Mouse (Mus musculus): ENCODE data around the gene Nufip2. TPM values are rescaled to one million over a fixed set of nuclear protein-coding genes. Genes with fewer than 3 reads are reported as not detected.
A peak's percentile ranks its signal among the peaks of the same experiment; 100 is the strongest.

Gene Nufip2
- polyA plus RNA-seq, 1 experiment from 2014 or later, result 6.7 TPM

DNA sequence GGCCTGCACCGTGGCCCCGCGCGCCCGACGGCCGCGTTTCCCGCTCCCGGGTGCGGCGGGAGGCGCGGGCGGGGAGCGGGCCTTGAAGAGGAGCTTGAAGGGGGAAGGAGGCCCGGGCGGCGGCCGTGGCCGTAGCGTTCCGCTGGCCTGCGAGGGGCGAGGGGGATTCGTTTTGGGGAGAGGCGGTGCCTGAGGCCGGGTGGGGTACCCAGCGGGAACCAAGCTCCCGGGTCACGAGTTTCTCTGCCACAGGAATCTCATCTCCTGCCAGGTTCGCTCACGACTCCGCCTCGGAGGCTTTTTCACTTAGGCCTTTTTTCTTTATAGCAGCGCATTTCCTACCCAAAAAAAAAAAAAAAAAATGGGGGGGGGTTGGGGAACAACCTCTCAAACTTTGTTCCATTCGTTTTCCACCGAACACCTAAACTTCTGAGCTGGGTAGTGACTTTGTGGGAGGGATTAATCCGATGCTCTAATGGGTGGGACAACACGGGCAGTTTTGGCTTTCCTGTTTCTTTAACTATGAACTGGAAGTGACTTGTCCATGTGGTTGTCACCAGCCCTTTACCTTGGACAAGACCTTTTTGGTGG is 1.7 kb downstream of the Nufip2 start:
- Histone ChIP-seq H3K4me1 (replicated peaks; ENCODE audit: control insufficient read depth, insufficient read depth, low read length) (peaks cover 6% of the 10 kb centered on the region), H3K4me3 (ENCODE audit: low read depth, low read length) (peak overlapping the region; percentile 98), H3K9me3 (ENCODE audit: control insufficient read depth, low read length) (no peaks in the 10 kb centered on the region), H3K4me2 (ENCODE audit: low read length) (peak overlapping the region; percentile 79), H3K27ac (ENCODE audit: low read depth) (peak overlapping the region; percentile 97), H3K27me3 (replicated peaks; ENCODE audit: control insufficient read depth, insufficient read depth, low read length) (no peaks in the 10 kb centered on the region), H3K36me3 (ENCODE audit: control insufficient read depth, insufficient read depth, low read length) (peaks cover 35% of the 10 kb centered on the region), H3K9ac (ENCODE audit: low read length) (peak overlapping the region; percentile 97)
- DNase-seq (ENCODE audit: low spot score), result peak; percentile 76
- ATAC-seq (replicated peaks; ENCODE audit: low FRiP score, low TSS enrichment, low read depth), result peak; percentile 12; the same call in 1 of the 2 replicates
- under 1% methylated on average over 38 of the region's 40 CpGs for WGBS

DNA sequence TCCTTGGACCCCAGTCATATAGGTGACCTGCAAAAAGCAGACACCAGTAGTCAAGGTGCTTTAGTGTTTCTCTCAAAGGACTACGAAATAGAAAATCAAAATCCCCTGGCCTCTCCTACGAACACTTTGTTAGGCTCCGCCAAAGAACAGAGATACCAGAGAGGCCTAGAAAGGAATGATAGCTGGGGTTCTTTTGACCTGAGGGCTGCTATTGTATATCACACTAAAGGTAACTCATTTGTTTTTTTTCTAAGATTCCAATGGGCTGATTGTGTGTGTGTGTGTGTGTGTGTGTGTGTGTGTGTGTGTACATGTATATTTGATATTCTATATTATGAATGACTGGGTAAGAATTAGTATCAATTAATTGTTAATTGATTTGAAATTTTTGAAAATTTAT is 7.1 kb downstream of the Nufip2 start:
- no peak for ATAC-seq (replicated peaks; ENCODE audit: low FRiP score, low TSS enrichment, low read depth)
- 96% methylated on average over 3 of the region's 3 CpGs for WGBS

DNA sequence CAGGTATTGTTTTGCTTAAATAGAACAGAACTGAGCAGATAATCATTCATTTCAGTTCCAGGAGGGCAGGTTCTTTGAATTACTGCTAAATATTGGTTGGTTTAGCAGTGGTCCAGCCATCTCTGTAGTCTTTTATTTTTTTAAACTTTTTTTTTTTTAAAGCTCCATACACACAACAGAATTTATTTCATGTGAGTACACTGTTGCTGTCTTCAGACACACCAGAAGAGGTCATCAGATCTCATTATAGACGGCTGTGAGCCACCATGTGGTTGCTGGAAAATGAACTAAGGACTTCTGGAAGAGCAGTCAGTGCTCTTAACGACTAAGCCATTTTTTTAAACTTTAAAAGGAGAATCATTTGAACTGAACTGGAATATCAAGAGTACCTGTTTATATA is 11.3 kb downstream of the Nufip2 start:
- 73% methylated on average over 2 of the region's 2 CpGs for WGBS
- H3K27ac ChIP-seq (ENCODE audit: low read depth), result no peak overlapping the region
- no peaks in the 10 kb centered on the region for H3K4me1 ChIP-seq (replicated peaks; ENCODE audit: control insufficient read depth, insufficient read depth, low read length)
- no peaks in the 10 kb centered on the region for H3K9me3 ChIP-seq (ENCODE audit: control insufficient read depth, low read length)
- no peak for ATAC-seq (replicated peaks; ENCODE audit: low FRiP score, low TSS enrichment, low read depth)
- peaks cover 82% of the 10 kb centered on the region for H3K36me3 ChIP-seq (ENCODE audit: control insufficient read depth, insufficient read depth, low read length)
- no peaks in the 10 kb centered on the region for H3K27me3 ChIP-seq (replicated peaks; ENCODE audit: control insufficient read depth, insufficient read depth, low read length)
- H3K9ac ChIP-seq (ENCODE audit: low read length), result no peak overlapping the region
- no peak overlapping the region for H3K4me3 ChIP-seq (ENCODE audit: low read depth, low read length)
- DNase-seq (ENCODE audit: low spot score), result no peak
- H3K4me2 ChIP-seq (ENCODE audit: low read length), result no peak overlapping the region

More for the DNA sequence above, 7.1 kb downstream of the Nufip2 start:
- Histone ChIP-seq H3K9me3 (ENCODE audit: control insufficient read depth, low read length) (no peaks in the 10 kb centered on the region), H3K36me3 (ENCODE audit: control insufficient read depth, insufficient read depth, low read length) (peaks cover 78% of the 10 kb centered on the region), H3K4me1 (replicated peaks; ENCODE audit: control insufficient read depth, insufficient read depth, low read length) (peaks cover 6% of the 10 kb centered on the region), H3K9ac (ENCODE audit: low read length) (no peak overlapping the region), H3K4me2 (ENCODE audit: low read length) (no peak overlapping the region), H3K27ac (ENCODE audit: low read depth) (no peak overlapping the region), H3K27me3 (replicated peaks; ENCODE audit: control insufficient read depth, insufficient read depth, low read length) (no peaks in the 10 kb centered on the region), H3K4me3 (ENCODE audit: low read depth, low read length) (no peak overlapping the region)
- DNase-seq (ENCODE audit: low spot score), result no peak

DNA sequence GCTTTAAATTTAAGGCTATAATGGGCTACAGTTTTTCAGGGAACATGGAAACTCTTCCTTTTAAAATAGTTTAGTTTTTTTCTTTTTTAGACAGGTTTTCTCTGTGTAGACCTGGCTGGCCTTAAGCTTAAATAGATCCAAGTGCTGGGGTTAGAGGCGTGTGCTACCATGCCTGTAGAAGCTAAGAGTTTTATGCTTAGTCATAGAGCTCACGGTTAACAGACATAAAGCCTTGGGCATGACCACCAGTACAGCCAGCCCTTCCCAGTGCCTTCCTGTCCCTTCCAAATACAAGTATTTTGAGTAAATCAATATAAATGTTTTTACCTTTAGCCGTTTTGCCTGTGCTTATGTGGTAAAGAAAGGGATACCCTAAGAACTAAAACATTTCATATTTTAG is 20.0 kb downstream of the Nufip2 start:
- peaks cover 64% of the 10 kb centered on the region for H3K36me3 ChIP-seq (ENCODE audit: control insufficient read depth, insufficient read depth, low read length)
- no peak overlapping the region for H3K4me2 ChIP-seq (ENCODE audit: low read length)
- no peaks in the 10 kb centered on the region for H3K4me1 ChIP-seq (replicated peaks; ENCODE audit: control insufficient read depth, insufficient read depth, low read length)
- no peak overlapping the region for H3K4me3 ChIP-seq (ENCODE audit: low read depth, low read length)
- DNase-seq (ENCODE audit: low spot score) (no peak), ATAC-seq (replicated peaks; ENCODE audit: low FRiP score, low TSS enrichment, low read depth) (no peak)
- no peaks in the 10 kb centered on the region for H3K27me3 ChIP-seq (replicated peaks; ENCODE audit: control insufficient read depth, insufficient read depth, low read length)
- WGBS, result 94% methylated on average over 3 of the region's 3 CpGs
- H3K9ac ChIP-seq (ENCODE audit: low read length), result no peak overlapping the region
- H3K9me3 ChIP-seq (ENCODE audit: control insufficient read depth, low read length), result no peaks in the 10 kb centered on the region
- no peak overlapping the region for H3K27ac ChIP-seq (ENCODE audit: low read depth)

DNA sequence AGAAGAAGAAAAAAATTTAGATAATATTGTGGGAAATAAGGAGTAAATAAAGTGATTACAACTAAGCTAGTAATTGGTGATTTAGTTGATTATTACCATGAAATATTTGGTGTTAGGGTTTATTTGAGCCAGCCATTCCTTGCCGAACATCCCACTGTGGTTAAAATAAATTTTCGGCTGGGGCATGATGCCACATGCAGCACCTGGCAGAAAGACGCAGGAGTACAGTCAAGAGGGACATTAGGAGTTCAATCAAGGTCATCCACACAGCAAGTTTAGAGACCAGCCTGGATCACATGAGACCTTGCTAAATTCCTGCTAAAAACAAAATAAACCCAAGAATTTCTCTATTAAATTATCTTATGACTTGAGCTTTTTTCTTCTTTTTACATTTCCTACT is 23.1 kb downstream of the Nufip2 start:
- H3K9me3 ChIP-seq (ENCODE audit: control insufficient read depth, low read length), result no peaks in the 10 kb centered on the region
- 69% methylated on average over 3 of the region's 3 CpGs for WGBS
- H3K27ac ChIP-seq (ENCODE audit: low read depth), result no peak overlapping the region
- no peaks in the 10 kb centered on the region for H3K4me1 ChIP-seq (replicated peaks; ENCODE audit: control insufficient read depth, insufficient read depth, low read length)
- peaks cover 69% of the 10 kb centered on the region for H3K36me3 ChIP-seq (ENCODE audit: control insufficient read depth, insufficient read depth, low read length)
- ATAC-seq (replicated peaks; ENCODE audit: low FRiP score, low TSS enrichment, low read depth), result no peak
- H3K9ac ChIP-seq (ENCODE audit: low read length), result no peak overlapping the region
- H3K27me3 ChIP-seq (replicated peaks; ENCODE audit: control insufficient read depth, insufficient read depth, low read length), result no peaks in the 10 kb centered on the region
- DNase-seq (ENCODE audit: low spot score), result no peak
- no peak overlapping the region for H3K4me3 ChIP-seq (ENCODE audit: low read depth, low read length)
- no peak overlapping the region for H3K4me2 ChIP-seq (ENCODE audit: low read length)

DNA sequence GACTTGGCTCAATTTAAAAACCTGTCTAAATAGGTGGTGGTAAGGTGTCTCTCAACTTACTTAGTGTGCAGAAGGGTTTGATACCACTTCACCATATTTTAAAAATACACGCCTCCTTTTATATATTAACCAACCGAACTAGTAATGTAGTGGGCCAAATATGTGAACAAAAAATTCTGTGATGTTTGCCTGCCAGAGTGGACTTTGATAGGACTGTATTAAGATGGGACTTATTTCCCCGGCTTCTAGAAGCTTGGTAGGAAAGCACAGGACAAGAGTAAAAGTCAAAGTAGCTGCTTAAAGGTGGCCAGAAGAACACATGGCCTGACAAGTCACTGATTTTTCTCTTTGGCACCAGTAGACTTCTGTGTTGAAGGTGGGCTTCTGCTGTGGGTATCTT is 27.8 kb downstream of the Nufip2 start:
- 90% methylated on average over 3 of the region's 3 CpGs for WGBS
- H3K27me3 ChIP-seq (replicated peaks; ENCODE audit: control insufficient read depth, insufficient read depth, low read length), result no peaks in the 10 kb centered on the region
- no peak overlapping the region for H3K4me3 ChIP-seq (ENCODE audit: low read depth, low read length)
- no peak overlapping the region for H3K9ac ChIP-seq (ENCODE audit: low read length)
- H3K9me3 ChIP-seq (ENCODE audit: control insufficient read depth, low read length), result no peaks in the 10 kb centered on the region
- ATAC-seq (replicated peaks; ENCODE audit: low FRiP score, low TSS enrichment, low read depth) (no peak), DNase-seq (ENCODE audit: low spot score) (no peak)
- no peak overlapping the region for H3K4me2 ChIP-seq (ENCODE audit: low read length)
- H3K27ac ChIP-seq (ENCODE audit: low read depth), result no peak overlapping the region
- H3K4me1 ChIP-seq (replicated peaks; ENCODE audit: control insufficient read depth, insufficient read depth, low read length), result no peaks in the 10 kb centered on the region
- peaks cover 53% of the 10 kb centered on the region for H3K36me3 ChIP-seq (ENCODE audit: control insufficient read depth, insufficient read depth, low read length)

DNA sequence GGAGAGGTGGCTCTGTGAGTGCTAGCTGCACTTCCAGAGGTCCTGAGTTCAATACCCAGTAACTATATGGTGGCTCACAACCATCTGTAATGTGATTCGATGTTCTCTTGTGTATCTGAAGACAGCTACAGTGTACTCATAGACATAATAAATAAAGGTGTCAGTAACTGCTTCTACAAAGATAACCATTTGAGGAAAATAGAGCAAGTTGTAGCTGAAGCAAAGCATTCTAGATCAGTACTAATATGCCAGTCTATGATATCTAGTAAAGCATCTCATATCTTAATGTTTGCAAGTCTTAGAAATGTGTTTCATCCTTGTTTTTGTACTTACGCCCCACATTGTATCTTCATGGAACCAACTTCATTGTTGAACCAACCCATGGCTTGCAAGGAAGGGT is 33.1 kb downstream of the Nufip2 start:
- Histone ChIP-seq H3K27me3 (replicated peaks; ENCODE audit: control insufficient read depth, insufficient read depth, low read length) (no peaks in the 10 kb centered on the region), H3K9ac (ENCODE audit: low read length) (no peak overlapping the region), H3K4me3 (ENCODE audit: low read depth, low read length) (no peak overlapping the region), H3K4me1 (replicated peaks; ENCODE audit: control insufficient read depth, insufficient read depth, low read length) (no peaks in the 10 kb centered on the region), H3K27ac (ENCODE audit: low read depth) (no peak overlapping the region), H3K36me3 (ENCODE audit: control insufficient read depth, insufficient read depth, low read length) (peaks cover 14% of the 10 kb centered on the region; the same call in 1 of the 2 replicates), H3K9me3 (ENCODE audit: control insufficient read depth, low read length) (no peaks in the 10 kb centered on the region), H3K4me2 (ENCODE audit: low read length) (no peak overlapping the region)
- ATAC-seq (replicated peaks; ENCODE audit: low FRiP score, low TSS enrichment, low read depth), result no peak
- DNase-seq (ENCODE audit: low spot score), result no peak
- WGBS, result 97% methylated on average over 2 of the region's 2 CpGs

DNA sequence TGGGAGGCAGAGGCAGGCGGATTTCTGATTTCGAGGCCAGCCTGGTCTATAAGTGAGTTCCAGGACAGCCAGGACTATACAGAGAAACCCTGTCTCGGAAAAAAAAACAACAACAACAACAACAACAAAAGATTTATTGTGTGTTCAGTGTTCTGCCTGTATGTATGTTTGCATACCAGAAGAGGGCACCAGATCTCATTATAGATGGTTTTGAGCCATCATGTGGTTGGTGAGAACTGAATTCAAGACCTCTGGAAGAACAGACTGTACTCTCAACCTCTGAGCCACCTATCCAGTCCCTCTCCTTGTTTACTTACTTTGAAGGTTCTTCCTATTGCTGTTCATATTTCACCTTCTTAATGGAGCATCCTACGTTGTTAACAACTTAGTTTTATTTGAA is 35.4 kb downstream of the Nufip2 start:
- WGBS, result 86% methylated on average over 4 of the region's 4 CpGs
- Histone ChIP-seq H3K4me2 (ENCODE audit: low read length) (no peak overlapping the region), H3K27ac (ENCODE audit: low read depth) (no peak overlapping the region), H3K27me3 (replicated peaks; ENCODE audit: control insufficient read depth, insufficient read depth, low read length) (no peaks in the 10 kb centered on the region), H3K9me3 (ENCODE audit: control insufficient read depth, low read length) (no peaks in the 10 kb centered on the region), H3K4me3 (ENCODE audit: low read depth, low read length) (no peak overlapping the region), H3K9ac (ENCODE audit: low read length) (no peak overlapping the region), H3K36me3 (ENCODE audit: control insufficient read depth, insufficient read depth, low read length) (0 out of 2 replicates have a peak, but pooled peaks cover 8% of the 10 kb centered on the region), H3K4me1 (replicated peaks; ENCODE audit: control insufficient read depth, insufficient read depth, low read length) (no peaks in the 10 kb centered on the region)
- DNase-seq (ENCODE audit: low spot score) (no peak), ATAC-seq (replicated peaks; ENCODE audit: low FRiP score, low TSS enrichment, low read depth) (no peak)

DNA sequence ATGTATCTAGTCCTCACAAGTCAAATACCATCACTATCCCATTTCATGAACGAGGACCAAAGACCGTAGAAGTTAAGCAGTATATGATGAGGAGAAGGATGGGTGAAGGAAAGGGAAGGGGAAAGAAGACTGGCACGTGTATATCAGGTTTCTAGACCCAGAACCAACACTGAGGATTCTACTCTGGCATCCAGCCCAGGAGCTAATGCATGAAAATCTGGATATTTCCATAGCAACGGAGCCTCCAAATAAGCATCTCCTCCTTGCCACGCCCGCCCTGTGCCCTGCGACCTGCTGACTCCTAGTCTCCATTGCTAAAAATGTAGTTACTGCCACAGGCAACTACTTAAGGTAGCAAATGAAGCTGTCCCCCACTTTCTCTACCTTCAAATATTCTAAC is 38.8 kb downstream of the Nufip2 start:
- no peaks in the 10 kb centered on the region for H3K4me1 ChIP-seq (replicated peaks; ENCODE audit: control insufficient read depth, insufficient read depth, low read length)
- no peak overlapping the region for H3K9ac ChIP-seq (ENCODE audit: low read length)
- DNase-seq (ENCODE audit: low spot score) (no peak), ATAC-seq (replicated peaks; ENCODE audit: low FRiP score, low TSS enrichment, low read depth) (no peak)
- H3K9me3 ChIP-seq (ENCODE audit: control insufficient read depth, low read length), result no peaks in the 10 kb centered on the region
- no peaks in the 10 kb centered on the region for H3K27me3 ChIP-seq (replicated peaks; ENCODE audit: control insufficient read depth, insufficient read depth, low read length)
- no peak overlapping the region for H3K4me3 ChIP-seq (ENCODE audit: low read depth, low read length)
- H3K27ac ChIP-seq (ENCODE audit: low read depth), result no peak overlapping the region
- H3K4me2 ChIP-seq (ENCODE audit: low read length), result no peak overlapping the region
- no peaks in the 10 kb centered on the region for H3K36me3 ChIP-seq (ENCODE audit: control insufficient read depth, insufficient read depth, low read length)
- 71% methylated on average over 7 of the region's 7 CpGs for WGBS
